Mouse (Mus musculus): Measurements from ENCODE around the gene Krtap28-10. TPM values are rescaled to one million over a fixed set of nuclear protein-coding genes. Genes with fewer than 3 reads are reported as not detected.

The Krtap28-10 gene
- not detected for total RNA-seq (2021)
- long read RNA-seq, experiment 1 = 0 reads
- long read RNA-seq, experiment 2 = 0 reads

GRCm38 (mm10) chr1:83042380-83042779 is at the start of gene Krtap28-10:
Krtap28-10 (minus strand) TSS chr1:83042480.
- DNase-seq = no peak
- intact Hi-C loops (cut with DNase I) = no loop called here

- intact Hi-C loops (cut with DNase I) = no loop called here
- DNase-seq = no peak
Observed at GRCm38 (mm10) chr1:83091268-83091667, 49.0 kb upstream of the Krtap28-10 start.

DNA sequence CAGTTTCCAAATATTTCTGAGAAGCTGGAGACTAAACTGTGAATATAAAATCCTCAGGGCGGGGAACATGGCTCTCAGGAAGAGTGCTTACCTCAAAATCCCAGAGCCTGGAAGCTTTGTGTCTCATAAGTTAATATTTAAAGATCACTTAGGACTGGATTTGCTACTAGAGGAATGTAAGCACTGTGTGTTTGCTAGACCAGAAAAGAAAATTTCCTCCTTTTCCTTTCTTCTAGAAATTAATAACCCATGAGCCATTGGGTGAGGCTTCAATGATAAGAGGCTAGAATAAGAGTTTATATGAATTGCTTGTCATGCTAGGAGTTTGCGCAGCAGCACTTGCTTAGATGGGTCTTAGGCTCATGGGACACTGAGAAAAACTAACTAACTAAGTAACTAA is 42.5 kb upstream of the Krtap28-10 start:
- intact Hi-C loops (cut with DNase I) = no loop called here
- no peak for DNase-seq

- intact Hi-C loops (cut with DNase I) = no loop called here
- DNase-seq = no peak
Observed at GRCm38 (mm10) chr1:83077016-83077415, 34.7 kb upstream of the Krtap28-10 start.

DNA sequence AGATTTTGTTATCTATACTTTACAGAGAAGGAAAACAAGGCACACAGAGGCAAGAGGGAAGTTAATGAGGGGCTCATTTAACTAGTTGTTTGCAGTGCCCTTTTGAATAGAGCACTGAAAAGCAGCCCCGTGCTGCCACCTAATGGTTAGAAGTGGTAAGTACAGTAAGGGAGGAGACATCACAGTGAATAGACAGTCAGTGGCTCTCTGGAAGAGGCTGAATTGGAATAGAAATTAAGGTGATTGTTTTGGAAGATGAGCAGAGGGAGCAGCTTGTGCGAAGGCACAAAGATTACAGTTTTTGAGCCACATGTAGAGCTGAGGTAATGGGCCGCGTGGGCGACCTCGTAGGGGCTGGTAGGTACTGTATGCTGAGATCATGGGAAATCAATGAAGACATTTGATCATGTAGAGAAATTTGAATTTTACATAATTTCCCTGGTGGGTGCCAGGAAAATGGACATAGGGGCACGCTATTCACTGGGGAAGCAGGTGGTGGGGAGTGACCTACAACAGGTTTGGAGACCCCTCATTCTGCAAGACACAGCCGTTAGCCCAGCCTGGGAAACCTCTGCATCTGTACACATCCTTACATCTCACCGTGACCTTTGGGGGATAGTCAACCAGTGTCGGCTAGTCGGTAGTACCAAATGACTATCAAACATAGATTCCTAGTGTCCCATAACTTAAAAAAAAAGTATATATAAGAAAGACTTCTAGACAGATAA is 34.1 kb upstream of the Krtap28-10 start:
- peak in 1 of 2 experiments; percentile 37 for DNase-seq

GRCm38 (mm10) chr1:83075526-83076189 is 33.4 kb upstream of the Krtap28-10 start:
- intact Hi-C loops (cut with DNase I) = loop anchor here (1.0 kb wide), 1 partner anchor 289 kb away; no protein-coding TSS in a partner anchor

More for the DNA sequence above, 34.1 kb upstream of the Krtap28-10 start:
- intact Hi-C loops (cut with DNase I) = loop anchor here (1.0 kb wide), 1 partner anchor 290 kb away; no protein-coding TSS in a partner anchor

GRCm38 (mm10) chr1:83067205-83067604 is 24.9 kb upstream of the Krtap28-10 start:
- intact Hi-C loops (cut with DNase I) = loop anchor here (5.0 kb wide), 2 partner anchors 120 to 650 kb away; no protein-coding TSS in a partner anchor
- no peak for DNase-seq

More at GRCm38 (mm10) chr1:83075526-83076189, 33.4 kb upstream of the Krtap28-10 start:
- no peak for DNase-seq

GRCm38 (mm10) chr1:83066577-83066976 is 24.3 kb upstream of the Krtap28-10 start:
- DNase-seq = no peak
- intact Hi-C loops (cut with DNase I) = loop anchor here (5.0 kb wide), 2 partner anchors 121 to 651 kb away; no protein-coding TSS in a partner anchor

DNA sequence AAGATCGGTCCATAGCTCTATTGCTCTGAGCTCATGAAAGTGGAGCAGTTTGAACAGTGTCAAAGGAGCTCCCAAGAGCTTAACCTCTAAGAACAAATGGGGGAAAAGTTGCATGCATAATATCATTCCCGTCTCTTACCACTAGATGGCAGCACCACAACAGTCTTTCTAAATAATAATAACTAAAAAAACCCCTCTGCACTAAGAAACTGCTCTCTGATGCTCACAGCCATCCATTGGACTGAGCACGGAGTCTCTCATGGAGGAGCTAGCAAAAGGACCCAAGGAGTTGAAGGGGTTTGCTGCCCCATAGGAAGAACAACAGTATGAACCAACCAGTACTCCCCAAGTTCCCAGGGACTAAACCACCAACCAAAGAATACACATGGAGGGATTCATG is 22.6 kb upstream of the Krtap28-10 start:
- intact Hi-C loops (cut with DNase I) = loop anchor here (5.0 kb wide), 2 partner anchors 122 to 652 kb away; no protein-coding TSS in a partner anchor
- peak in 1 of 2 experiments; percentile 35 for DNase-seq

DNA sequence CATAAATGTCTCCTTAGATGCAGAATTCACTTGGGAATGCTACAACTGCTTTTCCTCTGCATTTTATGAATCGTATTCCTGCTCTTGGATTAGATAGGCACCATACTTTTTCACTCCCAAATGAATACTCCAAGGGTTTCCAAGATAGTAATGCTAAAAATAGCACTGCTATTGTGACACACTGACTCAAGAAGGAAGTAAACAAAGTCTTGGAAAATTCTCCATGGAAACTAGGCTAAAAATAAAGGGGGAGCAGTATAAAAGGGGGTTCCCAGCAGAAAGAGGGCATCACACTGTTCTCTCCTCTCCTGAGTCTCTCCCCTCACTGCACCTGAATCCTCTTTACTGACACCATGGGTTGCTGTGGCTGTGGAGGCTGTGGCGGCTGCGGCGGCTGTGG is 18.4 kb upstream of the Krtap28-10 start, which contains the start of gene Krtap28-13:
Gene Krtap28-13, plus strand, starts transcription at position 288 of the 400 bp plus-strand sequence.
- intact Hi-C loops (cut with DNase I) = no loop called here
- no peak for DNase-seq

DNA sequence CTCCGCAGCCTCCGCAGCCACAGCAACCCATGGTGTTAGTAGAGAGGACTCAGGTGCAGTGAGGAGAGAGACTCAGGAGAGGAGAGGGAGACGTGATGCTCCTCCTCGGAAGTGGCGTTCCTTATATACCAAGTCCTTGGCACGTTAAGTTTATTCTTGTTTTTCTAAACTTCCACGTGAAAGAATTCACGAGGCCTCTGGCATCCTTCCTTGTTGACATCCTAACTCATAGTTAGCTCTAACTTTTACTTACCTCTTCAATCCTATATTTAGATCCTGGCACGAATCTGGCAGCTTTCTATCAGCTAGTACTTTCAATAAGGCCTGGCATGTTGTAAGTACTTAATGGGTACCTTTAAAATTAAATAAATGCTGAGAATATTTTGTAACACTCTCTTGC is 17.0 kb upstream of the Krtap28-10 start, which contains the start of gene A030005K14Rik:
Gene A030005K14Rik, minus strand, starts transcription at position 101 of the 400 bp plus-strand sequence.
- no peak for DNase-seq
- intact Hi-C loops (cut with DNase I) = no loop called here

GRCm38 (mm10) chr1:83058481-83058880 is 16.2 kb upstream of the Krtap28-10 start:
- intact Hi-C loops (cut with DNase I) = no loop called here
- no peak for DNase-seq

DNA sequence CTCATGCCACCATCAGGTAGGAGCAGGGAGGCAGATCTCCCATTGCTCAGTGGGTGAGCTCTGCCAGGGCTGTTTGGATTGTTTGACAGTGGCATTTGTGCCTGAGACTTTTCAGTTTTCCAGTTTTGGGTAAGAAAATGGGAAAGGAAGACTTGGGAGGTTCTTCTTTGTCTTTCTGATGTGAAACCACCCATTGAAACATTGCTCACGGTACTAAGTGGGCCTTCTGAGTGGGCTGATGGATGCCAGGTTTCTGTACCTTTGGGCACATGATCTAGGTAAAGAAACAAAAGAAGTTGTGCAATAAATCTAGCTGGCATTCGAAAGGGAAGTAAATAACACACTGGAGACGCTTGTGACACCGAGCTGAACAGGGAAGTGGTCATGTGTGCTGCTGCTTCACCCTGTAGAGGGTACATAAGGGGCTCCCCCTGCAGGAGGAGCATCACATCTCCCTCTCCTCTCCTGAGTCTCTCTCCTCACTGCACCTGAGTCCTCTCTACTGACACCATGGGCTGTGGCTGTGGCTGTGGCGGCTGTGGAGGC is 2.7 kb upstream of the Krtap28-10 start, which contains the start of gene Gm47969:
Gene Gm47969, plus strand, starts transcription at position 51 of the 546 bp plus-strand sequence.
- intact Hi-C loops (cut with DNase I) = no loop called here
- no peak for DNase-seq

DNA sequence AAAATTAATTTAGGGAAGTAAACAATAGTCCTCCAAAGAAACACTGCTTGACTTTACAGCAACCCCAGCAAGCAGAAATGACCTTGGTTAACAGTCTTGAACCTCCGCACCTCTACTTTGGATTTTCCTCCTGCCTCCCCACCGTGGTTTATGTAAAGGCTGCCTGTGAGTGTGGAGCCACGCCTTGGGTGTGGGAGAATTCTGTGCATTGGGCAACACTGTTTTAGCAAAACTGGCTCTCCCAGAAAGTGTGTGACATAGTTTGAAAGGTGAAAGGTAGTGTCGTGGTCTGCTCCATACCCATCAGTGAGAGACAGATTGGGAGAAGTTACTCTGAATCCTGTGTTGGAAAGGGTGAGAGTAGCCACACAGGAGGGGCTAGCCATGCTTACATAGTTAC is 3.2 kb downstream of the Krtap28-10 start:
- no peak for DNase-seq
- intact Hi-C loops (cut with DNase I) = no loop called here

- DNase-seq = peak; percentile 29 to 37
- intact Hi-C loops (cut with DNase I) = no loop called here
Observed at GRCm38 (mm10) chr1:83038109-83038672, 4.1 kb downstream of the Krtap28-10 start, which contains the start of gene Slc19a3. Slc19a3 (minus strand) TSS chr1:83038448.

GRCm38 (mm10) chr1:83036892-83037667 is 5.2 kb downstream of the Krtap28-10 start:
- intact Hi-C loops (cut with DNase I) = no loop called here
- DNase-seq = no peak

- DNase-seq = no peak
Observed at GRCm38 (mm10) chr1:83034509-83034908, 7.8 kb downstream of the Krtap28-10 start.

GRCm38 (mm10) chr1:83032508-83032907 is 9.8 kb downstream of the Krtap28-10 start:
- DNase-seq = no peak
- intact Hi-C loops (cut with DNase I) = no loop called here

More at GRCm38 (mm10) chr1:83034509-83034908, 7.8 kb downstream of the Krtap28-10 start:
- intact Hi-C loops (cut with DNase I) = no loop called here

GRCm38 (mm10) chr1:83031950-83032349 is 10.3 kb downstream of the Krtap28-10 start:
- intact Hi-C loops (cut with DNase I) = no loop called here
- DNase-seq = no peak

All from heart, postnatal 14 days (tissue).